Mouse (Mus musculus) ovary, postnatal 10 days (tissue): ENCODE data around the gene Reep1.
"Not testable (repeated sequence)": the region's sequence is repeated elsewhere in the genome, so short reads cannot be mapped to it uniquely, and the experiment has no call there.

Experiments
- DNase-seq: peaks from one replicate; pipeline ENCODE4 v3.0.0; 2022; ENCODE audit warnings: low spot score

Reep1 gene

GRCm38 (mm10) chr6:71846906-71847305 is 139.5 kb downstream of the Reep1 start:
- not testable (repeated sequence) for DNase-seq
